Mouse (Mus musculus) WW6 (cell line): ENCODE measurements around the gene Trrap.
A peak's percentile ranks its signal among the peaks of the same experiment; 100 is the strongest.

Experiments used
- DNase-seq: peaks from one replicate; pipeline ENCODE4 v3.0.0-alpha.2; 2013; ENCODE audit warnings: low read depth, low spot score

Gene Trrap

DNA sequence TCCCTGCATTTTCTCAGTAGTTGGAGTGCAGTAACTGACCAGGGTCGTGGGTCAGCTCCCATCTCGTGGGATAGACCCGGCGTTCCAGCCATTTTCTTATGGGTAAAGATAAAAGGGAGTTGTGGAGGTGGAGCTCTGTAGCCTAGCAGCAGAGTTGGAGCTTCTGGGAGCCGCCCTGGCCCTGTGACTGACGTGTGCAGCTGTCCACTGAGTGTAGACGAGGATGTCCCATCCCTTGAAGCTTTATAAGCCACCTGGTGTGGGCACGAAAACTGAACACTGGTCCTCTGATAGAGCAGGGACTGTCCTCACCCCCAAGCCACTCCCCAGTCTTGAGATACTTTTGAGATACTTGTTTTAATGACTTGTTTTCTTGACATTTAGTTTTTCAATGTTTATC, 13.1 kb downstream of the Trrap start:
- no peak for DNase-seq

DNA sequence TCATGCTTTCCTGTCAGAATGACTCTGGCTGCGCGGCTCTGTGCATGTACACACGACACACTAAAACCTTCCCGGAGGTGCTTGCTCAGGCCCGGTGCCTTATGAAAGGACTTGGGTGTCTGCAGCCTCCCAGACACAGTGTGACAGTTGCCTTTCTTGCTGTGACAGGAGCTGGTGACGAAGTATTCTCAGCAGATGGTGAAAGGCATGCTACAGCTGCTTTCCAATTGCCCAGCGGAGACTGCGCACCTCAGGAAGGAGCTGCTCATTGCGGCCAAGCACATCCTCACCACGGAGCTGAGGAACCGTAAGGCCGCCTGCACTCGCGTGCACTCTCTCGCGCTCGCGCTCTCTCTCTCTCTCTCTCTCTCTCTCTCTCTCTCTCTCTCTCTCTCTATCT, 18.9 kb downstream of the Trrap start:
- no peak for DNase-seq

DNA sequence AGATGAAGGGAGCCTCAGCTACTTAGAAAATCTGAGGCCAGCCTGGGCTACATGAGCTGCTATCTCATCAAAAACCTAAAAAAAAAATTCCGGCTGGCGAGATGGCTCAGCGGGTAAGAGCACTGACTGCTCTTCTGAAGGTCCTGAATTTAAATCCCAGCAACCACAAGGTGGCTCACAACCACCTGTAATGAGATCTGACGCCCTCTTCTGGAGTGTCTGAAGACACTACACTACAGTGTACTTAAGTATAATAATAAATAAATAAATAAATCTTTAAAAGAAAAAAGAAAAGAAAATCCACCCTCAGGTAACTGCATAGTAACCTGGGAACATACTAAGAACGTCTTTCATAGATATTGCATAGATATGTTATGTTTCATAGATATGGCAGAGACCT, 25.8 kb downstream of the Trrap start:
- no peak for DNase-seq

DNA sequence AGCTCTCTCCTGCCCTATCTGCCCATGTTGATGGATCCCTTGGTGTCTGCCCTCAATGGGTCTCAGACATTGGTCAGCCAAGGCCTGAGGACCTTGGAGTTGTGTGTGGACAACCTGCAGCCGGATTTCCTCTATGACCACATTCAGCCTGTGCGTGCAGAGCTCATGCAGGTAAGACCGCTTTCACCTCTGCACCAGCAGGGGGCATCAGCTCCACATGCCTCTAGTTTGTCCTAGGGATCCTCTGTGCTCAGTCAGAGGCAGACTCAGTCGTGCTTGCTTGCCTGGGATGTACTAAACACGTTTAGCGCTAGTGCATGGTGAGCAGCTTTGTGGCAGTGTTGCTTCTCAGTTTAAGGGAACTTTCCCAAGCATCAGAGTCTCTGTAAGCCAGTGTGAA, 27.2 kb downstream of the Trrap start:
- peak; percentile 28 for DNase-seq

DNA sequence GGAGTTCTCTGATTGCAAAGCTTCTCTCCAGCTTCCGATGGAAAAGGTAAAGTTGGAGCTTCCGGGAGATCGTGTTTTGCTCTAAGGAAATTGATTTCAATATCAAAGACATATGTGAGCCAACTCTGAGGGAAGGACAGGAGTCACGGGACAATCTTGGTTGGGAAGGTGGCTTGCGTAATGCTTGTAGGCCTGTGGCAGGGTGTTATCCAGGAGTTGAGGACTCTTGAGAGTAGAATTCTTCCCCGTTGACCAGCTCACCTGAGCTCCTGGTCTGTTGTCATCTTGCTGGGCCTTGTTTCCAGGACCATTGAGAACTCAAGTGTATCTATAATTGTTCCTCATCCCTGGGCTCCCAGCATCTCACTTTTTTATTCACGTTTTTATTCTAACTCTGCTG, 29.6 kb downstream of the Trrap start:
- DNase-seq = no peak

DNA sequence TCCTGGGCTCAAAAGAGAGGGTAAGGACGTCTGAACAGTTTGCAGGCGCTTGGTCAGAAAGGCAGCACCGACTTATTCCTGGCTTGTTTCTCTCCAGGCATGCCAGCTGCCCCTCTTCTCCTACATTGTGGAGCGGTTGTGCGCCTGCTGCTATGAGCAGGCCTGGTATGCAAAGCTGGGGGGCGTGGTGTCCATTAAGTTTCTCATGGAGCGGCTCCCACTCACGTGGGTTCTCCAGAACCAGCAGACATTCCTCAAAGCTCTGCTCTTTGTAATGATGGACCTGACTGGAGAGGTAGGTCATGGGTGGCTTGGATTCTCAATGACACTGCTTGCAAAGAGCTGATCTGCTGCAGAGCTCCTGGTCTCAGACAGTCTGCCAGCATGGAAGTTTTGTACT, 35.5 kb downstream of the Trrap start:
- no peak for DNase-seq

DNA sequence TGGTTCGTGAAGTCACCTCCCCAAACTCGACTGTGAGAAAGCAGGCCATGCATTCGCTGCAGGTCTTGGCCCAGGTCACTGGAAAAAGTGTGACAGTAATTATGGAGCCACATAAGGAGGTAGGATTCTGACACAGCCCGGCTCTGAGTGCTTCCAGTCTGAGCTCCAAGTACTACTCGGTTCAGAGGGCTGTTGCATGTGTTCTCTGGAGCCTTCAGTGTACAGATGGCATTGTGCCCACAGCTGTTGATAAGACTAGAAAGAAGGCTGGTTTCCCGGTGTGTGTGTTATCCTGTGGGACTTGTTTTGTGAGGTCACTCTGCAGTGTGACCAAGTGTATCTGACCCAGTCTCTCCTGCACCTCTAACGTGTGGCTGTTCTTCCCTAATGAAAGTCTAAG, 36.6 kb downstream of the Trrap start:
- no peak for DNase-seq

DNA sequence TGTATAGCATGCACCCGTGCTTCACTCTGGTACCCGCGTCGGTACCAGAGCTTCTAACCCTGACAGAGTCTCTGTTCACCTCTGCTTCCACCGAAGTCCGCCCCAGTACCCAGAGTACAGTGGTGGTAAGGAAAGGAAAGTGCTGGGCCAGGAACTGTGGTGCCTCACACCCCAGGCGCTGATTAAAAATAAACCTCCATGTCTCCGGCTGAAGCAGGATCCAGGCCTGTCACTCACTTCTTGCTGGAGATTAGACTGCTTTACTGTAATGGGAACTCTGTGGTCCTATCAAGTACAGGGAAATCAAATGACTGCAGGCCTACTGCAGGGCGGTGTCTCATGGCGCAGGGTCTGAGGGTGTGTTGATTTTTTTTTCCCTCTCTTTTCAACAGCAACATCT, 39.4 kb downstream of the Trrap start:
- no peak for DNase-seq

DNA sequence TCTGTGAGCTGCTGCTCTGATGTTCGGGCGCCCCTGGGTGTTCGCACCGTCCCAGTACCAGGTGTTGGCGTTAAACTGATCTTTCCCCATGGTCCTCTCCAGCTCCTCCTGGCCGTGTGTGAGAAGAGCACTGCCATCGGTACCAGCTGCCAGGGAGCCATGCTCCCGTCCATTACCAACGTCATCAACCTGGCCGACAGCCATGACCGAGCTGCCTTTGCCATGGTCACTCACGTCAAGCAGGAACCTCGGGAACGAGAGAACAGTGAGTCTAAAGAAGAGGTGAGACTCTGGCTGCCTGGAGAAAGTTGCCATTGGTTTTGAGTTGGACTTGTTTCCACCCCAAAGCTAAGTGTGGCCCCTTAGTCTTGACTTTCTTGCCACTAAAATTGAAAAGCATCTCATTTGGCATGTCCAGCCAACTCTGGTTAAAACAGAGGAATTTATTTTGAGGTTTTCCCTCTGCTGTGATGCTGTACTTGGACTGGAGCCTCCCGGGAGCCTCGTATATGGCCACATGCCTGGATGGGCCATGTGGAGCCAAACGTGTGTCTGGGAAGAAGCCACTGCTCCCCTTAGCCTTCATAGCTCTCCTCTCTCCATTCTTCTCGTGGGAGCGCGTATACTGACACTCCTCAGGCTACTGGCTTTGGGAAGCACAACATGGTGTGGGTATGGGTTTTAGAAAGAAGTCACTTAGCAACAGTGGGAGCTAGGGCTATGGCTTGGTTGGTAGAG, 61.0 kb downstream of the Trrap start:
- no peak for DNase-seq

DNA sequence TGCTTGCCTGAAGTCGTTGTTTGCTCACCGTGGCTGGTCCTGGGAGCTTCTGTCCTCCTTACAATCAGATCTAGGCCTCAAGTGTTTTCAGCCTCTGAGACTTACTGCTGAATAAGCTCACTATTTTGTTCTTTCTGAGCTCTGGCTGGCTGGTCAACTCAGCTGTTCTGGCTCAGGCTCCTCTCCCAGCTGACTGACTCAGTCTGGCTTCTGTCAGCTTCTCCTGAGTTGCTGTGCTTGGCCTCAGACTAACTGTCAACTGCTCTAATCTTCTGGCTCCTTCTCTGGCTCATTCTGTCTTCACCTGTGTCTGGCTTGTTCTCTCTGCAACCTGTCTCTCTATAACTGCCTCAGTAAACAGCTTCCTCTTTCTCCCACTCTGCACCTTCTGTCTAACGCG, 62.1 kb downstream of the Trrap start:
- no peak for DNase-seq

DNA sequence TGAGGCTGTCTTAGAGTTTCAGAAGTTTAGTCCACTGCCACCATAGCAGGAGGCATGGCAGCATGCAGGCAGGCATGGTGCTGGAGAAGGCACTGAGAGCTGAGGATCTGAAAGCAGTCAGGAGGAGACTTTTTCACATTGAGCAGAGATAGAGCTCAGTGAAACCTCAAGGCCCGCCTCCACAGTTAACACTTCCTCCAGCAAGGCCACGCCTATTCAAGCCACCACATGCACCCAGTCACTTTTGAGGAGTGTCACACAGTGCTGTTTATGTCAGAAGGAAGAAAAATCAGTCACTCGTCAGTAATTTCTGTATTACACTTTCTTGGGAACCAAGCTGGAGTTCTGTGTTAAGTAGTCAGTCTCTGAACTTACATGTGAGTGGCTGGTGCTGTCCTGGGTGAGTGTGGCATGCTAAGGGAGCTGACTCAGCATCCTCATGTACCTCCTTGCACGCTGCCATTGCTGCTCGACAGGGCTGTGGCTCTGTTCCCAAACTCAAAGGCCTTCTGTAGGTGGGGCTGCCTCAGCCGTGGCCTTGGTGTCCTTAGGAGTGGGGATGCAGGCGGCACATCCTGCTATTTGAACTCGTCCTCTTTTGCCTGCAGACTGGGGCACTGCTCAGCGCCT, 64.4 kb downstream of the Trrap start:
- DNase-seq = no peak

DNA sequence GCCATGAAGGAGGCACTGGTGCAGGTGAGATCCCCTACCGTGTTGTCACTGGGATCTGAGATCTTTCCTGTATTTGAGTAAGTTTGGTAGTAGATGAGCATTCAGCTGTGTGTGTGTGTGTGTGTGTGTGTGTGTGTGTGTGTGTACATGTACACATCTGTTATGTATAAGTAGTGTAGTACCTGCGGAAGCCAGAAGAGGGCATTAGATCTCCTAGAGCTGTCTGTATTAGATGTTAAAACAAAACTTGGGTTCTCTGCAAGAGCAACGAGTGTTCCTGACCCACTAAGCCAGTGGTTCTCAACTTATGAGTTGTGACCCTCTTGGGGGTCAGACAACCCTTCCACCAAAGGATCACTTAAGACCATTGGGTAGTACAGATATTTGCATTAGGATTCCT, 68.6 kb downstream of the Trrap start:
- DNase-seq = peak; percentile 28

DNA sequence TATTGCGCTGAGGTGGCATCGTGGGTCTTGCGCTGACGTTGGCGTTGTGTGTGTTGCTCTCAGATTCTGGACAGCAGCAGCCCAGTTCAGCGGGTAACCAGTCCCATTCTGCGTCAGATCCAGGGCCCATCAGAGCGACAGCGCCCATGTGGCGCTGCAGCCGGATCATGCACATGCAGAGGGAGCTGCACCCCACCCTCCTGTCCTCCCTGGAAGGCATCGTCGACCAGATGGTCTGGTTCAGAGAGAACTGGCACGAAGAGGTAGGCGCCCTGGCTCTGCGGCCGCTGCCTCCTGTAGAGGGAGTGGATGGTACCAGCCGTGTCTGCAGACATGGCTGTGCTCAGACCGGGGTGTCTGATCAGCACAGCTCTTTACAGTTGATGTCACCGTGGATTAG, 77.8 kb downstream of the Trrap start:
- no peak for DNase-seq

DNA sequence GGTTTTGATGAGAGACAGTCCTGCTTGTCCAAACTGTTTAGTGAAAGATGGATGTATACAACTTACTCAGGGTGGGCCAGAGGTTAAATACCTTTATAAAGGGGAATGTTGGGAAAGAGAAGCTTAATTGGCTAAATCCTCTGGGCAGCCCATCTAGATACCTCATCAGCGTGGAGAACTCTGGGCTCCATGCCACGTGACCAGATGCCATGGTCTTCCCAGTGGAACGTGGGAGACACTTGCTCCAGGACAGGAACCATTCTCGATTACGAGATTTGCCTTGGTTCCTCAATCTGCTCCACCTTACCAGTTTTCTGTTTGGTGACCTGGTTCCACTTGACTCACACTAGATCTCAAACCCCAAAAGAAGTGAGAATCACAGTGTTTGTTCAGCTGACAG, 81.2 kb downstream of the Trrap start:
- no peak for DNase-seq

DNA sequence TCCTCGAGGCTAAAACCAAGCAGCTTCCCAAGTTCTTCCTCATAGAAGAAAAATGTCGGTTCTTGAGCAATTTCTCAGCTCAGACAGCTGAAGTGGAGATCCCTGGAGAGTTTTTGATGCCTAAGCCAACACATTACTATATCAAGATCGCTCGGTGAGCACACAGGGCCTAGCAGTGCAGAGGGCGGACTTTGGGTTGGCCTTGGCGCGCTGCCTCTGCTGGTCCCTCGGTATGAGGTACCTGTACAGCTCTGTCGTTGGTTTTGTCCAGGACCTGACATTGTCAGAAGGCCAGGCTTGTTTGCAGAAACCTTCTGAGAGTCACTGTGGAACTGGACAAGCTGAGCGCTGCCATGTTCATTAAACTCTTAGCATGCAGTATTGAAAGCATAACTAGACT, 82.4 kb downstream of the Trrap start:
- DNase-seq = no peak

DNA sequence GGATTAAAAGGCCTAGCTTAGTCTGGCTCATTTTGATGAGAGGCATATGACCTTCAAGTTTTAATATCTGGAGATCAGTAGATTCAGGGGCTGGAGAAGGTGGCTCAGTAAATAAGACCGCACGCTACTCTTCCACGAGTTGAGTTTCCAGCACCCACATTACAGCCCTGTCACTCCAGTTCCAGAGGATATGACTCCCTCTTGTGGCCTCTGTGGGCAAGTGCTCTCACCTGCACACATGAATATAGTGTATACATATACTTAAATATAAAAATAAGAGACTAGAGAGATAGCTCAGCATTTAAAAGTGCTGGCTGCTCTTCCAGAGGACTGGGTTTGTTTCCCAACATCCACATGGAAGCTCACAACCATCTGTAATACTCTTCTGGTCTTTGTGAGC, 84.3 kb downstream of the Trrap start:
- no peak for DNase-seq

DNA sequence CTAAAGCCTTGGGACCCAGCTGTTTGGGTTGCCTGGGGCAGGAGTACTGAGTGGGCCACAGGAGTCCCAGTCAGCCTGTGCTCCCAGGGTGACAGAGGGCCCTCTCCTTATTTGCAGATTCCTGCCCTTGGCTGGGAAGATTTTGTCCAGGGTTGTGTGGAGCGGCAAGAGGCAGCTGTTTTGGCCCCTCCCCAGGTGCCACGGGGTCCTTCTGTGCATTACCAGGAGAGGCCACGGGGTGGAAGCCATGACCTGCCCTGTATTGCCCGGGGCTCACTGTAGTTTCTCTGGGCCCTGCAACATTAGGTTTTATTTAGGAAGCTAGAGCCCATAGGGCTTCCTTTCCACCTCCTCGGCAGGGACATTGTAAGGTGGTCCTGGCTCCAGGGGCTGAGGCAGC, 86.4 kb downstream of the Trrap start:
- DNase-seq = no peak

DNA sequence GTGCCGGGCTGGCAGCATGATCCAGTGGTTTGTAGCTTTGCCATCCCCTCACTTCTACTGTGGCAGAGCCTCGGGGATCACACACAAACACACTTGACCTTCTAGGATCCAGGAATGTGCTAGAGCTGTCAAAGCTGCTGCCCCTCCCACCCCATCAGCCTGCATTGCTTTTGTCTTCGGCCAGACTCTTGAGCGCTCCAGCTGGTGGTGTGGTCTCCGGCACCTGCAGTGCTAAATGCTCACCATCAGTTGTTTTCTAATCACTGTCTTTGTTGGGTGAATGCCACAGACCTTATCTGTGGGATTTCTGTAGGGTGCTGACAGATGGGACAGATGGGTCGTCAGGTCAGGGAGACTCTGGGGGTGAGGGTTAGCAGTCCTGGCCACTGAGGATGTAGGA, 88.4 kb downstream of the Trrap start:
- no peak for DNase-seq

DNA sequence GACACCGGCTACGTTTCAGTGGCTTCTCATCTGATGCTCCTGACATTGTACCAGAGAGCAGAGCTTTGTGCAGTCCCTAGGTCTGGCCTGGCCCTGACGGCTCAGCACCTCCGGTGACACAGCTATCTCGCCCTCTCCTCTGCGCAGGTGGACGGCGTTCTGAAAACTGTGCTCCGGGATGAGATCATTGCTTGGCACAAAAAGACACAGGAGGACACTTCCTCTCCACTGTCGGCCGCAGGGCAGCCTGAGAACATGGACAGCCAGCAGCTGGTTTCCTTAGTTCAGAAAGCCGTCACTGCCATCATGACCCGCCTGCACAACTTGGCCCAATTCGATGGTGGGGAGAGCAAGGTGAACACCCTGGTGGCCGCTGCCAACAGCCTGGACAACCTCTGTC, 91.0 kb downstream of the Trrap start:
- DNase-seq = no peak

DNA sequence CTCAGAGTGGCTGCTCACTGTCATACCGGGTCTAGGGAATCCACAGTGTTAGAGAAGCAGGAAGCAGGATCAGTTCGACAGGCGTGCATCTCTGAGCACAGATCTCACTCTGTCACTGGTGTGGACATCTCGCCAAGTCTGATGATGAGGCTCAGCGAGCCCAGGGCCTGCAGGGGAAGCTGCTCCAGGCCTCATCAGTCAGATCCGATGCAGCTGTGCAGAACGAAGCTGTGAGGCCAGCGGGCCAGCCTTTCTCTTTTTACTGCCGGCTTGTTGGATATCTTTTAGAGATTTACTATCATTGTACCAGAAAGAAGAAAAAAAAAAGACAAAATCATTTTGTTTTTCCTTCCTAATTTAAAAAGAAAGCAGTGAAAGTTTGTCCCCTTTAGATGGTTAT, 91.8 kb downstream of the Trrap start:
- DNase-seq = no peak

DNA sequence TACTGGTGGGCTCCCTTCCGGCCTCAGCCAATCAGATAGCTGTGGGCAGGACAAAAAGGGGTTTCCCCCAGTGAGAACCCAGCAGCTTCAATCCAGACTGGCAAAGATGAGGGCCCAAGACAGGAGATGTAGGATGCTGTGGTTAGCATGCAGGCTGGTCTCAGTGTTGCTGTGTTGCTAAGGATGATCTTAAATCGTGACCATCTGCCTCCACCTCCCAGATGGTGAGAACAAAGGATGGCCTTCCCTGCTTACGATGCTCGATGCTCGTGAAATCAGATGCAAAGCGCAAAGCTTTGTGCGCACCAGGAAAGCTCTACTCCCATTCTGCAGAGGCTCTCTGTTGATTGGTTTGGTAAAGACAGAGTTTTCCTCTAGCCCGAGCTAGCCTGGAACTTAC, 93.4 kb downstream of the Trrap start:
- no peak for DNase-seq

DNA sequence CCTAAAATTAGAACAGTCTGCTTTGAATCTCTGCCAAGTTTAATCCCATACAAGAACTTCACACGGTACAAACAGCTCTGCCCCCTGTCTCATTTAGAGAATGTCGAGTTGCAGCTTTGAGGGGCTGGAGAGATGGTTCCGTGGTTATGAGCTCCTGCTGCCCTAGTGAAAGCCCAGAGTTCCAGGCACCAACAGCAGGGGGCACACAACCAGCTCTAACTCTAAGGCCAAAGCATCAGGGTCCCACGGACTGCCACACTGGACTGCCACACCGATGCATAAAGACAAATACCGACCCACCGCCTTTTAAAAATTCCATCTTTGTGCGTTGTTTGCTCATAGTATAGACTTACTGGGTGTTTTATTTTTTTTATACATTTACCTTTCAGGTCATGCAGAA, 99.4 kb downstream of the Trrap start:
- DNase-seq = no peak

DNA sequence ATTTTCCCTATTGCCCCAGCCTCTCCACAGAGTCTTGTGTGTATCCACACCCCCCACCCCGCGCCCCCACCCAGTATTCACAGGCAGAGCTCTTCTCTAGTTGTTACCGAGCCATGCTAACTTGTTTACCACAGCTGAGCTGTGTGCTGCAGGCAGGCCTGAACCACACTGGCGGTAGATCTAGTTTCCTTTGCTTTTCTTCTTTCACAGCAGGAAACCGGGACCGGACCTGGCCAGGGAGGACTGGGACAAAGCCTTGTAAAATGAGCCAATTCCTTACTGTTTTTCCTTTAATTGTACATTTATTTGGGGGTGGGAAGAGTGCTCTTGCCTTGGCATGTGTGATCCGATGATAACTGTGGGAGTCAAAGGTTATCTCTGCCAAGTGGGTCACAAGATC, 101.9 kb downstream of the Trrap start:
- DNase-seq = no peak

DNA sequence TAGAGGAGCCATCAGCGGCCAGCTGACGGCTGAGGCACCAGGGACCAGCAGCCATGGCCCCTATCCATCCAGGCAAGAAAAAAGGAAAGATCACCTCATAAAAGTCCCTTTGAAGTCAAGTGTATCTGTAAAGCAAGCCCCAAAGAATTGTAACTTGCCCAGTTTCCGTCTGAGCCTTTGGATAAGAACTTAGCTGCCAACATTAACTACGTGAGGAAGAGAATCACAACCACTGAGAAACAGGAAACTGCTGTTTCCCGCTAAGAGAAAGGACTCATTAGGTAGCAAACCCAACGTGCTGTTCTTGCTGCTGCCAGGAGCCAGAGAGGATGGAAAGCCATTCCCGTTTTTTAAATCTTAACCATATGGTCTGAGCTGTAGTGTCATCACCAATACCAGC, 103.2 kb downstream of the Trrap start:
- DNase-seq = no peak
